Mouse (Mus musculus): ENCODE data around the gene Cntfr.
A peak's percentile ranks its signal among the peaks of the same experiment; 100 is the strongest.

The Cntfr gene

DNA sequence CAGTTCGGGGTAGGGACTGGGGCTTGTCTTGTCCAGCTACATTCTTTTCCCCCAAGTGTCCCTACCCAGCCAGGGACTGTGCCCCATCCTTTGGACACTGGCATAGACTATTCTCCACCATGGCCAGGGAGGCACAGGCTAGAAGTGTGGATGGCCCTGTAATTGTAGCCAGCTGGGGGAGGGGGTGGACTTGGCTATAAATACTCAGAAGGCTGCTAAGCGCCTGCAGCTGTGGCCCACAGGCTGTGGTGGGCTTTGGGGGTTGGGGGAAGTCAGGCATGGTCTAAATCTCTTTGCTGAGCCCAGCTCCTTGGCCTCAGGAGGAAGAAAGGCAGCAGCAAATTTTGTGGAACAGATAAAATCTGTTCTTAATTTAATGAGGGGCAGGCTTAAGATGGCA, 61.0 kb downstream of the Cntfr start:
- no peak for TF ChIP-seq GATA4 (IDR thresholded peaks at IDR 0.05; ENCODE audit: insufficient replicate concordance, low read length)

GRCm38 (mm10) chr4:41635224-41635623, 61.7 kb downstream of the Cntfr start:
- TF ChIP-seq GATA4 (IDR thresholded peaks at IDR 0.05; ENCODE audit: insufficient replicate concordance, low read length): no peak

GRCm38 (mm10) chr4:41634631-41635030, 62.3 kb downstream of the Cntfr start:
- no peak for TF ChIP-seq GATA4 (IDR thresholded peaks at IDR 0.05; ENCODE audit: insufficient replicate concordance, low read length)

DNA sequence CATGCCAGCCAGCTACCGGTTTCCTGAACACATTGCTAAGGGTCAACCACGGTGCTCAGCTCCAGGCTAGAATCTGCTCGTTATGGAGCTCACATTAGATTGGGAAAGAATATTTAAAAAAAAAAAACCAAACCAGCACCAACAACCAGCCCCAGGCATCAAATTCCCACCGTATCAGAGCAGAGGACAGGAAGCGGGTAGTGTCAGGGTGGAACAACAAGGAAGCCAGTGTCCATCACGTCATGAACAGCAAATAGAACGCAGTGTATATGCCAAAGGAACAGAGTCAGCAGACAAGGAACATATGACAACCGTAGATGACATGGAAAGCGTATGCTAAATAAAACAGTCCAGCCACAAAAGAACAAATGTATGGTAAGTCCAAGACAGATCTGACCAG, 63.9 kb downstream of the Cntfr start:
- TF ChIP-seq GATA4 (IDR thresholded peaks at IDR 0.05; ENCODE audit: insufficient replicate concordance, low read length): no peak

DNA sequence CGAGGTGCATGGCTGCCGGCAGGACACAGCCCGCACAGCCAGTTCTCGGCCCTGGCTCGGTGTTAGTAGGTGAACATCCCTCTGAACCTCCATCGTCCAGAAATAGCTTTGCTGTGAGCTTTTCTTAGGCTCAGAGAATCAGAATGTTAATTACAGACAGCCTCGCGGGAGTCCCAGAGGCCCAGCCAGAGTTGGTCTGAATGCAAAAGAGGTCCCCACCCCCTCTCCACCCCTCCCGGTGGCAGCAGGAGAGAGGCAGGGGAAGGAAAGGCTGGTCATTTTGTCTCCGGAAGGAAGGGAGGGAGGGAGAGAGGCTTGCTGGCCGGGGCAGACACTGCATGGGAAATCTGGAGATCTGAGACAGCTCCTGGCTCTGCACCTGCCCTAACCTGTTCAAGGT, 65.5 kb downstream of the Cntfr start:
- TF ChIP-seq GATA4 (IDR thresholded peaks at IDR 0.05; ENCODE audit: insufficient replicate concordance, low read length): peak; percentile 4; the same call in 1 of the 2 replicates

DNA sequence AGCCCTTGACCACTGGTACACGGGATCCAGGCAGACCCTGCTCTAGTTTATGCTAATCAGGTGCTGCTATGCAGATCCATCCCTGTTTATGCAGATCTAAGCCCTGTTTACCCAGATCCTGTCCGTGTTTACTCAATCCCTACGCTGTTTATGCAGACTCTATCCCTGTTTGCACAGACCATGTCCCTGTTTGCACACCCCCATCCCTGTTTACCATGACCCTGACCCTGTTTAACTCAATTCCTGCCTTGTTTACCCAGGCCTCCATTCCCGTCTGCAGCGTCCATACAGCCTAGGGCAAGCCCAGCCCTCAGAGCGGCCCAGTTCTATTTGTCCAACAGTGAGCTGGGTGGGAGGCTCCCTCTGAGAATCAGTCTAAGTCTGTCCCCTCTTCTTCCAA, 66.7 kb downstream of the Cntfr start:
- no peak for TF ChIP-seq GATA4 (IDR thresholded peaks at IDR 0.05; ENCODE audit: insufficient replicate concordance, low read length)

DNA sequence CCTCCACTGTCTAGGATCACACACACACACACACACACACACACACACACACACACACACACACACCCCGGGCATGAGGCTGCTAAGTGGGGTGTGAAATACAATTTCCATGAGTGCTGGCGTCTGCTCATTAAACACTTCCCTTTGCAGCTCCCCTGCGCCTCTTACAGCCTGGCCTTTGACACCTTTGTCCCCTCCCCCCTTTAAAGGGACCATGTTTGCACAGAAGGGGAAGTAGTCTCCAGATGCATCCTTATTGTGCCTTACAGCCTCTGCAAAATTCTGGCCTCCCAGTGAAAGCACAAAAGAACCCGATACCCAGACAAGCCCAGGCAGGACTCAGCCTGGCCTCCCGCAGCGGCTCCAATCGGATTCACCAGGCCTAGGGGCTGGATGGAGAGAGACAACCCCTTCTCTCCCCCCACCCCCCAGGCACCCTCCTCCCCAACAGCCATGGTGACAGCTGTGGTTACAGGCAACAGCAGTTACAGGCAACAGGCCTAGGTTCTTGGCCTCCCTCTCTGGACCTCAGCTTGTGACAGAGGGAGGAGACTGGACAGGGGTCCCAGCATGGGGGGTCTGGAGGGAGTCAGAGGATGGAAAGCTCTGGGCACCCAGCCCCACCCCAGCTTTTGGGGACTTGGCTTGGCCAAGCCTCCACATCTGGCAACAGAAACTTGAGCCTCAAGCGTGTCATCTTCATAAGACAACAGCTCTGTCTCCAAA, 68.5 kb downstream of the Cntfr start:
- TF ChIP-seq GATA4 (IDR thresholded peaks at IDR 0.05; ENCODE audit: insufficient replicate concordance, low read length): no peak

DNA sequence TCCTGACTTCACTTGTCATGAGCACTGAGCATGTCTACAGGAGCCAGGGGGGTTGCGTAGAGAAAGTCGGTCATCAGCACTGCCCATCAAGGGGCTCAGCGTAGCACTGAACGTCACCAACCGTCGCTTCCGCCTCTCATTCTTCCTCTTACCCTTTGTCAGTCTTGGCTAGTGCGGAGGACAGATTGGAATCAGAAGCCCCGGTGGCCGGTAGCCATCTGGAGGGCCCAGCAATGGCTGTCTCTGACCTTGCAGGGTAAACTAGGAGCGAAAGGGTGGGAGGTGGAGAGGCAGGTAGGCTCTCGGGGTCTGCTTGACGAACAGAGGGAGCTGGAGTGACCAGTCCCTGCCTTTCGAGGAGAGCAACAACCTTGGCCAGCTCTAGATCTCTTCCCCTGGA, 74.8 kb downstream of the Cntfr start:
- no peak for TF ChIP-seq GATA4 (IDR thresholded peaks at IDR 0.05; ENCODE audit: insufficient replicate concordance, low read length)

DNA sequence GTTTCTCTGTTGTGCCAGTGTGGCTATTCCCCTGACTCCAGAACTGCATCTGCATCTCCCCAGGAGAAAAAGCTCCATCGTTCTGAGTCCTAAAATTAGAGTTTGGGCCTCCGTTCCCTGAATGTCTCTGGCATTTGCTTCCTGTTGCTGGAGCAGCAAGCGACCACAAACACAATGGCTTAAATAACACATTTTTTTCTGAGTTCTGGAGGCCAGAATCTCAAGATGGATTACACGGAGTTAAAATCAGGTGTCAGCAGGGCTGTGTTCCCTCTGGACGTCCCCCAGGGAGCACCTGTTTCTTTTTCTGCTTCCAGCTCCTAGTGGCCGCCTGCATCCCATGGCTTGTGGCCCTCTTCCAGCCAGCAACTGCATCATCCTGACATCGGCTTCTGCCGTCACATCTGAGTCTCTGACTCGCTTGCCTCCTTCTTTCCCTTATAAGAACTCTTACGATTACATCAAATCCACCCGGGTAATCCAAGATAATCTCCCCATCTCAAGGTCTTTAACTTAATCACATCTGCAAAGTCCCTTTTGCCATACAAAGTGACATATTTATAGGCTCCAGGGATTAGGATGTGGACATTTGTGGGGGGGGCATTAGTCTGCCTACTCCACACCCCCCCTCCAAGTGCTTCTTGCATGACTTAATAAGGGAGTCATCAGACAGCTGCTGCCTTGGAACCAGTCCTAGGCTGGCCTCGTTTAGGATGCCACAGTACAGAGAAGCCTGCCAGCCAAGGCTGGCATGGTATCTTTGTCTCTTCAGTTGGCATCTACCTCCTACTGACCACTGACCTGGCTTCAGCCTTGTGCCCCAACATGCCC, 77.8 kb downstream of the Cntfr start:
- no peak for TF ChIP-seq GATA4 (IDR thresholded peaks at IDR 0.05; ENCODE audit: insufficient replicate concordance, low read length)

GRCm38 (mm10) chr4:41615661-41616599, 81.0 kb downstream of the Cntfr start:
- no peak for TF ChIP-seq GATA4 (IDR thresholded peaks at IDR 0.05; ENCODE audit: insufficient replicate concordance, low read length)

DNA sequence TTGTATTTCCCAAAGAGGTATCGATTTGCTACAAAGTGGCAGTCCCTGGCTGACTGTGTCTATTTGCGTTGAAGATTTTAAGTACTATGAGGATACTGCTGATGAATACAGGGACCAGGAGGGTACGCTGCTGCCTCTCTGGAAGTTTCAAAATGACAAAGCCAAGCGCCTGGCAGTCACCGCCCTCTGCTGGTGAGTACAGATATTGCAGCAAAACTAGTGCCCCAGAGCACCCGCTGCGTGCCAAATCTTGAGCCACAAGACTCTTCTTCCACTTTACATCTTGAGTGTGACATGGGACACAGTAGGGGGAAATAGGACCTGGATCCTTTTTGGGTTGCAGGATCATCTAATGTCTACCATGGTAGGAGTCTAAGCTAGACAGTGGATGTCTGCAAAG, 82.7 kb downstream of the Cntfr start:
- no peak for TF ChIP-seq GATA4 (IDR thresholded peaks at IDR 0.05; ENCODE audit: insufficient replicate concordance, low read length)

GRCm38 (mm10) chr4:41612166-41612565, 84.7 kb downstream of the Cntfr start:
- TF ChIP-seq GATA4 (IDR thresholded peaks at IDR 0.05; ENCODE audit: insufficient replicate concordance, low read length): no peak

- TF ChIP-seq GATA4 (IDR thresholded peaks at IDR 0.05; ENCODE audit: insufficient replicate concordance, low read length): no peak
These were observed 86.3 kb downstream of the Cntfr start for GRCm38 (mm10) chr4:41610594-41610980.

DNA sequence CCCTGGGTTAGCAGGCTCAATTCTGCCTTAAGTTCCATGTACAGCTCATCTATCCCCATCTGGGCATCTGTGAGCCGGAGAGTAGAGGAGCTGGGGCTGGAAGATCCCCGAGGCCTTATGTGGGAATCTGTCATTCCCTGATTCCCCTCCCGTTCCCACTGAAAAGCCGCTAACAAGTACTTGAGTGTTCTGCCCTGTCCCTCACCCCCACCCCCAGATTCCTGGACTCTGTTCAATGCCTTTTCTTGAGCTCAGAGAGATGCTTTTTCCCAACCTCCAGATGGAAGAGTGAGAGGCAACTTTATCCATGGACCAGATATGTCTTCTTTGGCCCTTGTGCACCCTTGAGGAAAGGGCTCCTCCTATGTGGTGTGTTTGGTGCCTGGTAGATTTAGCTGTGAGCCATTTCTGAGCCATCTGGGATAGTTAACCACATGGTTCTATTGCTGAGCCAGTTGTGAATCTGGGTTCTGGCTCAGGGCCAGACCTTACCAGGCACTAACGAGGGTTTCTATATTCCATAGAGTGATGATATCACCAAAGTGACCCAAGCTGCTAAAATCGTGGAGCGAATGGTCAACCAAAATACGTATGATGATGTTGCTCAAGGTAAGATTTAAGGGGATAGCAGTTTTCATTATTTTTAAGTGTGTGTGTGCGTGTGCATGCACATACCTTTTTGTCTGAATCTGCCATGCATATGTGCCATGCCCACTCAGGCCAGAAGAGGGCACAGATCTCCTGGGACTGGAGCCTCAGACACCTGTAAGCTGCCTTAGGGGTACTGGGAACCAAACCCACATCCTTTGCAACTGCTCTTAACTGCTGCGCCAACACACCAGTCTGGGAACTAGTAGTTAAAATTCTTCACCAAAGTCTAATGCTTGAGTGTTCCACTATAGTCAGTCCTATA, 87.0 kb downstream of the Cntfr start:
- TF ChIP-seq GATA4 (IDR thresholded peaks at IDR 0.05; ENCODE audit: insufficient replicate concordance, low read length): no peak
